Mouse (Mus musculus) yolk sac, embryonic 10.5 days (tissue): ENCODE results near the gene Stxbp6.
"Not testable (repeated sequence)": the region's sequence is repeated elsewhere in the genome, so short reads cannot be mapped to it uniquely, and the experiment has no call there.

ENCODE experiments used
- DNase-seq: peaks from one replicate; pipeline ENCODE4 v3.0.0-alpha.2; 2017; ENCODE audit warnings: low spot score

The Stxbp6 gene

GRCm38 (mm10) chr12:45056372-45056771, 18.1 kb downstream of the Stxbp6 start:
- DNase-seq, result no peak

- DNase-seq, result no peak
Observed at GRCm38 (mm10) chr12:45053319-45053718, 21.2 kb downstream of the Stxbp6 start.

GRCm38 (mm10) chr12:45052860-45053259, 21.6 kb downstream of the Stxbp6 start:
- no peak for DNase-seq

GRCm38 (mm10) chr12:45049894-45050293, 24.6 kb downstream of the Stxbp6 start:
- no peak for DNase-seq

GRCm38 (mm10) chr12:45047711-45048110, 26.8 kb downstream of the Stxbp6 start:
- not testable (repeated sequence) for DNase-seq

GRCm38 (mm10) chr12:45047172-45047571, 27.3 kb downstream of the Stxbp6 start:
- DNase-seq, result no peak

GRCm38 (mm10) chr12:45044581-45044980, 29.9 kb downstream of the Stxbp6 start:
- no peak for DNase-seq

- no peak for DNase-seq
Observed at GRCm38 (mm10) chr12:45042591-45043091, 31.9 kb downstream of the Stxbp6 start.

- DNase-seq, result no peak
Observed at GRCm38 (mm10) chr12:45037496-45037895, 37.0 kb downstream of the Stxbp6 start.

GRCm38 (mm10) chr12:45037091-45037490, 37.4 kb downstream of the Stxbp6 start:
- DNase-seq, result peak; percentile 18

- no peak for DNase-seq
Observed at GRCm38 (mm10) chr12:45030681-45031080, 43.8 kb downstream of the Stxbp6 start.

- DNase-seq, result no peak
Observed at GRCm38 (mm10) chr12:45026347-45026746, 48.2 kb downstream of the Stxbp6 start.

- DNase-seq, result no peak
Observed at GRCm38 (mm10) chr12:45020018-45020417, 54.5 kb downstream of the Stxbp6 start.

- no peak for DNase-seq
Observed at GRCm38 (mm10) chr12:45019059-45019822, 55.3 kb downstream of the Stxbp6 start.

- peak; percentile 38 for DNase-seq
Observed at GRCm38 (mm10) chr12:45013246-45013756, 61.2 kb downstream of the Stxbp6 start.

- no peak for DNase-seq
Observed at GRCm38 (mm10) chr12:45011436-45012089, 62.9 kb downstream of the Stxbp6 start.

- DNase-seq, result no peak
Observed at GRCm38 (mm10) chr12:45011006-45011405, 63.5 kb downstream of the Stxbp6 start.

GRCm38 (mm10) chr12:45009984-45010611, 64.4 kb downstream of the Stxbp6 start:
- DNase-seq, result no peak

GRCm38 (mm10) chr12:45006569-45006968, 67.9 kb downstream of the Stxbp6 start:
- peak; percentile 13 for DNase-seq

GRCm38 (mm10) chr12:45006049-45006448, 68.5 kb downstream of the Stxbp6 start:
- DNase-seq, result no peak

GRCm38 (mm10) chr12:45001996-45002395, 72.5 kb downstream of the Stxbp6 start:
- no peak for DNase-seq

GRCm38 (mm10) chr12:44997422-44997821, 77.1 kb downstream of the Stxbp6 start:
- no peak for DNase-seq

- no peak for DNase-seq
Observed at GRCm38 (mm10) chr12:44996897-44997296, 77.6 kb downstream of the Stxbp6 start.
